Mouse (Mus musculus): ENCODE measurements around the gene Gm49711.
"Not testable (repeated sequence)": the region's sequence is repeated elsewhere in the genome, so short reads cannot be mapped to it uniquely, and the experiment has no call there.

Gm49711 gene

GRCm38 (mm10) chr16:92062832-92063231, 4.7 kb downstream of the Gm49711 start:
- no peak for DNase-seq (ENCODE audit: low spot score)

- no peak for DNase-seq (ENCODE audit: low spot score)
Measured at GRCm38 (mm10) chr16:92064801-92065200, 6.7 kb downstream of the Gm49711 start.

- no peak for DNase-seq (ENCODE audit: low spot score)
Measured at GRCm38 (mm10) chr16:92070338-92070737, 12.2 kb downstream of the Gm49711 start.

- DNase-seq (ENCODE audit: low spot score) = no peak
Measured at GRCm38 (mm10) chr16:92076797-92077196, 18.7 kb downstream of the Gm49711 start.

GRCm38 (mm10) chr16:92083771-92084453, 25.8 kb downstream of the Gm49711 start:
- DNase-seq (ENCODE audit: low spot score) = no peak

GRCm38 (mm10) chr16:92089225-92089624, 31.1 kb downstream of the Gm49711 start:
- no peak for DNase-seq (ENCODE audit: low spot score)

- no peak for DNase-seq (ENCODE audit: low spot score)
Measured at GRCm38 (mm10) chr16:92091876-92092275, 33.8 kb downstream of the Gm49711 start.

- DNase-seq (ENCODE audit: low spot score) = no peak
Measured at GRCm38 (mm10) chr16:92098351-92099051, 40.4 kb downstream of the Gm49711 start.

- DNase-seq (ENCODE audit: low spot score) = no peak
Measured at GRCm38 (mm10) chr16:92099598-92099997, 41.5 kb downstream of the Gm49711 start.

GRCm38 (mm10) chr16:92100111-92100510, 42.0 kb downstream of the Gm49711 start:
- no peak for DNase-seq (ENCODE audit: low spot score)

- no peak for DNase-seq (ENCODE audit: low spot score)
Measured at GRCm38 (mm10) chr16:92102115-92102514, 44.0 kb downstream of the Gm49711 start.

- DNase-seq (ENCODE audit: low spot score) = not testable (repeated sequence)
Measured at GRCm38 (mm10) chr16:92102931-92103330, 44.8 kb downstream of the Gm49711 start.

- DNase-seq (ENCODE audit: low spot score) = peak; percentile 10
Measured at GRCm38 (mm10) chr16:92103572-92104331, 45.6 kb downstream of the Gm49711 start.

- DNase-seq (ENCODE audit: low spot score) = no peak
Measured at GRCm38 (mm10) chr16:92104332-92104590, 46.1 kb downstream of the Gm49711 start.

- DNase-seq (ENCODE audit: low spot score) = no peak
Measured at GRCm38 (mm10) chr16:92104951-92105350, 46.8 kb downstream of the Gm49711 start.

GRCm38 (mm10) chr16:92105631-92106030, 47.5 kb downstream of the Gm49711 start:
- DNase-seq (ENCODE audit: low spot score) = no peak

- DNase-seq (ENCODE audit: low spot score) = no peak
Measured at GRCm38 (mm10) chr16:92107346-92107745, 49.2 kb downstream of the Gm49711 start.

GRCm38 (mm10) chr16:92114706-92115241, 56.7 kb downstream of the Gm49711 start:
- DNase-seq (ENCODE audit: low spot score) = no peak

GRCm38 (mm10) chr16:92115611-92116421, 57.7 kb downstream of the Gm49711 start:
- DNase-seq (ENCODE audit: low spot score) = no peak

- DNase-seq (ENCODE audit: low spot score) = no peak
Measured at GRCm38 (mm10) chr16:92117337-92118209, 59.5 kb downstream of the Gm49711 start.

GRCm38 (mm10) chr16:92119013-92119515, 60.9 kb downstream of the Gm49711 start:
- DNase-seq (ENCODE audit: low spot score) = no peak
